Mouse (Mus musculus) kidney, adult 2 months (tissue): ENCODE measurements around the gene Kif5c.

ENCODE experiments used
- CTCF ChIP-seq: fragments of 200-500 bp; conservative IDR thresholded peaks from 2 replicates; pipeline ENCODE4 v1.5.1; 2011; ENCODE audit warnings: low read depth, mild to moderate bottlenecking, control low read depth, low read length, moderate library complexity, mixed read lengths; ENCODE audit not compliant: insufficient read depth, insufficient read length
- POLR2A ChIP-seq: fragments of 200-500 bp; IDR thresholded peaks from one replicate; pipeline ENCODE4 v1.6.1; 2011; ENCODE audit warnings: low read depth, low read length, control low read depth

- TF ChIP-seq POLR2A (no peak), CTCF (no peak)
Observed at GRCm38 (mm10) chr2:49600021-49600681, 18.9 kb upstream of the Kif5c start.
